Mouse (Mus musculus) G1E (cell line): Measurements from ENCODE around the gene Lman2l.

ENCODE experiments used
- CTCF ChIP-seq: IDR thresholded peaks from 2 replicates; pipeline ENCODE4 v1.5.1; 2012; ENCODE audit warnings: low read depth, low read length, inconsistent platforms, mixed read lengths
- GATA2 ChIP-seq: IDR thresholded peaks from 2 replicates; pipeline ENCODE4 v1.6.1; 2012; ENCODE audit warnings: low read depth, low read length, inconsistent platforms, borderline replicate concordance

DNA sequence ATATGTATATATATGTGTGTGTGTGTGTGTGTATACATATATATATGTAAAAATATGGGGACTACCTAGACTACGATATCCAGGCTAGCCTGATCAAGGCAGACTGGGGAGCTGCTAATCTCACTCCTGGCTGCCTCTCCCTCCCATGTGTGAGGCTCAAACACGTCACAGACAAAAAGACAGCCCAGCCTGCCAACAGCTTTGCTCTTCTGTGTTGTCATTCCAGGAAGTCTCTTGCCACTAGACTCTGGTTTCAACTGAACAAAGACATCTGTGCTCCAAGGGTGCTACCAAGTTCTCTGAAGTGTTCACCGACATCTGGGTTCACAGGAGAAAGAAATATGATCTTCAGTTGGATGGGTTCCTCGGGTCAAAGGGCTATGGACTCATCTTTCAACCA, 10.0 kb downstream of the Lman2l start:
- TF ChIP-seq GATA2 (no peak), CTCF (no peak)
